Mouse (Mus musculus) 416B (cell line): ENCODE data around the gene Zdhhc7.

Source experiments
- DNase-seq: peaks from one replicate; pipeline ENCODE4 v3.0.0; 2011; ENCODE audit warnings: low read depth

The Zdhhc7 gene

DNA sequence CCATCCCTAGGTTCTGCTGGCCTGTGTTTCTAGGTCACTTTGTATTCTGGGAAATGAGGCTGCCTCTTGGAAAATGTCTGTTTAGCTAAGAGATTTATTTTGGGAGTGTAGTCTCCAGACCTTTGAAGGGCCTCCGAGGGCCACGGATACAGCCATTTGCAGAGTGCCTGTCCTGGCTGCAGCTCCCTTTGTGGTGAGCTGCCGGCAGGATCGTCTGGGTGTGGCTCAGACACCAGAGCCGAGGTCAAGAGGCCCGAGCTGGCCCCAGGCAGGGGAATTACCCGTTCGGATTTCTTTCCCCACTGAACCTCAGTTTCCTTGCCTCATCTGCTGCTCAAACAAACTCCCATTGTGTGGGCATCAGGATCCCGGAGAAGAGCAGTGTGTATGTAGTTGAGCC, 65.2 kb downstream of the Zdhhc7 start:
- no peak for DNase-seq

DNA sequence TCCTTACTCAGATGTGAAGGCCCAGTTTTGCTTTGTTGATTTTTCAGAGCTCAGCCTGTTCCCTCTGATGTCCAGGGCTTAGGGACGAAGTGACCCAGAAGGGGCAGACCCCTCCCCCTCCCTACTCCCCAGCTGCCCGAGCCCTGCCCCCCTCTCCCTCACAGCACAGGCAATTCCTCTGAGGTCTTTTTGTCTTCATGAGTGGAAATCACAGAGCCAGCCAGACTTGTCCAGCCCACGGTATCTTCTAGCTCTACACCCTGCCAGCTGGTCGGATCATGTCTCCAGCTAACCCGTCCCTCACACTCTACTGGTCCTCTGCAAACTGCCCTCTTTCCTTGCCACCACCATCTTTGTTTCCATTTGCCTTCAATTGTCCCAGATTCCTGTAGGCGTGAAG, 66.8 kb downstream of the Zdhhc7 start:
- DNase-seq = no peak

DNA sequence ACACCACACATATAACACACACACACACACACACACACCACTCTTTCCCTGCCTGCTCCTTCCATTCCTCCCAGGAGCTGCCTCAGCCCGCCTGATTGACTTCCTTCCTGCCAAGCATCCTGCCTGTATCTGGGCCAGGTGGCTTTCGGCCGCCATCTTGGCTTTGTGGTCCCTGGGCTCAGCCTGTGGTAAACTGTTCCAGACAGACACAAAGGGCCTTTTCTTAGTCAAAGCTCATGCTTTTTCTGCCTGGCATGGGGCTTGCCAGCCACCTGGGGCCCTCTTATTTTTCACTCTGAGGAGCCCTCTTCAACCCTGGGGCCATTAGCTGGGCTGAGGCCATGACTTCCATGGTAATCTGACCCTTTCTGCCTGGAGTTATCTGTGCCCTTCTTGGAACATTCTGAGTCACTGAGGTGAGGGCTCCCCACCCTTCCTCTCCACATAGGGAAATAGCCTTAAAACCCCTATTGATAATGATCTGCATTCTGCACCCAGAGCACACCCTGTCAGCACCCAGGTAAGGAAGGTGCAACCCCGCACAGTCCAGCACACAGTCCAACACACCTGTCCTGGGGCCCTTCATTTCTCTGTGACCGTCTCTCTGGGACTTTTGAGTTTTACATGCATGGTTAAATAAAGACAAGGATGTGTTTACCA, 68.6 kb downstream of the Zdhhc7 start:
- no peak for DNase-seq
